In genomic region chr14:88278327-88278726, GRCm38 (mm10) we compare ENCODE assay signal across 15 mouse cellular contexts.
DNase-seq lines count a peak whose midpoint lies in the region; ATAC-seq and TF ChIP-seq lines count a peak whose summit lies in the region.
"Had no signal": no experiment of that assay in that cellular context is flagged by ENCODE, and none has a peak within 500 bp of the region (broad histone marks: within the 10 kb centered on the region; RNA-seq: fewer than 3 reads in every experiment).

No protein-coding gene starts in this region.

- 21% methylated on average over 5 of the region's 5 CpGs for WGBS in intestine, postnatal 0 days
- WGBS in intestine, embryonic 15.5 days = 28% methylated on average over 5 of the region's 5 CpGs
- WGBS in midbrain, embryonic 12.5 days = 34% methylated on average over 5 of the region's 5 CpGs
- WGBS in midbrain, embryonic 16.5 days = 29% methylated on average over 5 of the region's 5 CpGs
- WGBS in stomach, postnatal 0 days = 23% methylated on average over 5 of the region's 5 CpGs
- WGBS in heart, embryonic 11.5 days (ENCODE audit: insufficient replicate concordance) = 28% methylated on average over 5 of the region's 5 CpGs

- no peak overlapping the region for H3K9ac ChIP-seq in intestine, postnatal 0 days (ENCODE audit: low read depth, low read length)
- no peak overlapping the region for H3K9ac ChIP-seq in intestine, embryonic 15.5 days
- H3K9ac ChIP-seq in midbrain, embryonic 12.5 days (replicated peaks) = no peak overlapping the region
- no peak overlapping the region for H3K9ac ChIP-seq in midbrain, embryonic 16.5 days (ENCODE audit: low read depth, low read length)
- H3K9ac ChIP-seq in stomach, postnatal 0 days (ENCODE audit: low read length) = no peak overlapping the region
- no peak overlapping the region for H3K9ac ChIP-seq in heart, embryonic 11.5 days (ENCODE audit: low read depth, low read length)
- H3K9ac ChIP-seq: embryonic facial prominence, embryonic 15.5 days had no signal

- DNase-seq in cerebellum, postnatal 14 days = peak; percentile 2 to 9
- no peak for DNase-seq in cerebellum, adult 11-12 months
- no peak for DNase-seq in stomach, postnatal 0 days (ENCODE audit: low spot score)
- DNase-seq: adrenal gland, postnatal 14 days; cerebellum, adult 11 months; kidney, adult 18-20 months; layer of hippocampus, postnatal 36 days; liver; right cerebral cortex, postnatal 4 days had no signal

- peak; percentile 65 for TF ChIP-seq CTCF in intestine, postnatal 0 days (IDR thresholded peaks at IDR 0.05; ENCODE audit: low read depth)
- peak; percentile 71 for TF ChIP-seq CTCF in stomach, postnatal 0 days (IDR thresholded peaks at IDR 0.05; ENCODE audit: low read depth)

- H3K4me1 ChIP-seq in intestine, postnatal 0 days (replicated peaks; ENCODE audit: control insufficient read depth, insufficient read depth, low read length) = no peaks in the 10 kb centered on the region
- no peaks in the 10 kb centered on the region for H3K4me1 ChIP-seq in intestine, embryonic 15.5 days (replicated peaks)
- H3K4me1 ChIP-seq in midbrain, embryonic 12.5 days = no peaks in the 10 kb centered on the region
- H3K4me1 ChIP-seq in midbrain, embryonic 16.5 days (ENCODE audit: control insufficient read depth, insufficient read depth, low read length) = no peaks in the 10 kb centered on the region
- H3K4me1 ChIP-seq in stomach, postnatal 0 days (replicated peaks; ENCODE audit: control insufficient read depth, insufficient read depth) = no peaks in the 10 kb centered on the region
- no peaks in the 10 kb centered on the region for H3K4me1 ChIP-seq in heart, embryonic 11.5 days (ENCODE audit: control insufficient read depth, insufficient read depth, low read length)
- H3K4me1 ChIP-seq: embryonic facial prominence, embryonic 15.5 days had no signal

- H3K36me3 ChIP-seq in intestine, postnatal 0 days (ENCODE audit: control insufficient read depth, insufficient read depth) = no peaks in the 10 kb centered on the region
- no peaks in the 10 kb centered on the region for H3K36me3 ChIP-seq in intestine, embryonic 15.5 days
- H3K36me3 ChIP-seq in midbrain, embryonic 12.5 days = no peaks in the 10 kb centered on the region
- H3K36me3 ChIP-seq in midbrain, embryonic 16.5 days (ENCODE audit: control insufficient read depth, insufficient read depth, low read length) = no peaks in the 10 kb centered on the region
- no peaks in the 10 kb centered on the region for H3K36me3 ChIP-seq in stomach, postnatal 0 days (ENCODE audit: control insufficient read depth, insufficient read depth, low read length)
- H3K36me3 ChIP-seq in heart, embryonic 11.5 days (ENCODE audit: control insufficient read depth, insufficient read depth, low read length) = no peaks in the 10 kb centered on the region
- H3K36me3 ChIP-seq: embryonic facial prominence, embryonic 15.5 days had no signal

- H3K27ac ChIP-seq in intestine, postnatal 0 days (ENCODE audit: low read depth, low read length) = no peak overlapping the region
- H3K27ac ChIP-seq in intestine, embryonic 15.5 days = no peak overlapping the region
- H3K27ac ChIP-seq in midbrain, embryonic 12.5 days (replicated peaks) = no peak overlapping the region
- H3K27ac ChIP-seq in midbrain, embryonic 16.5 days (ENCODE audit: low read length) = no peak overlapping the region
- no peak overlapping the region for H3K27ac ChIP-seq in stomach, postnatal 0 days (replicated peaks)
- no peak overlapping the region for H3K27ac ChIP-seq in heart, embryonic 11.5 days (ENCODE audit: low read depth, low read length)
- H3K27ac ChIP-seq: embryonic facial prominence, embryonic 15.5 days had no signal

- H3K4me3 ChIP-seq in intestine, postnatal 0 days (ENCODE audit: low read depth, low read length) = no peak overlapping the region
- H3K4me3 ChIP-seq in intestine, embryonic 15.5 days (replicated peaks) = no peak overlapping the region
- H3K4me3 ChIP-seq in midbrain, embryonic 12.5 days = no peak overlapping the region
- no peak overlapping the region for H3K4me3 ChIP-seq in midbrain, embryonic 16.5 days (ENCODE audit: low read depth, low read length)
- H3K4me3 ChIP-seq in stomach, postnatal 0 days (ENCODE audit: low read depth, low read length) = no peak overlapping the region
- H3K4me3 ChIP-seq in heart, embryonic 11.5 days (ENCODE audit: low read depth, low read length) = no peak overlapping the region
- H3K4me3 ChIP-seq: embryonic facial prominence, embryonic 15.5 days had no signal

- no peaks in the 10 kb centered on the region for H3K27me3 ChIP-seq in intestine, postnatal 0 days (replicated peaks; ENCODE audit: control insufficient read depth, insufficient read depth, low read length)
- H3K27me3 ChIP-seq in intestine, embryonic 15.5 days (replicated peaks) = no peaks in the 10 kb centered on the region
- H3K27me3 ChIP-seq in midbrain, embryonic 12.5 days = no peaks in the 10 kb centered on the region
- H3K27me3 ChIP-seq in midbrain, embryonic 16.5 days (ENCODE audit: control insufficient read depth, insufficient read depth, low read depth, low read length) = no peaks in the 10 kb centered on the region
- no peaks in the 10 kb centered on the region for H3K27me3 ChIP-seq in stomach, postnatal 0 days (ENCODE audit: control insufficient read depth, insufficient read depth, low read length)
- no peaks in the 10 kb centered on the region for H3K27me3 ChIP-seq in heart, embryonic 11.5 days (ENCODE audit: control insufficient read depth, insufficient read depth, low read length)
- H3K27me3 ChIP-seq: embryonic facial prominence, embryonic 15.5 days had no signal

- TF ChIP-seq EP300 in stomach, postnatal 0 days (optimal IDR thresholded peaks at IDR 0.05) = no peak

- no peak overlapping the region for H3K4me2 ChIP-seq in intestine, postnatal 0 days (replicated peaks; ENCODE audit: low read depth)
- no peak overlapping the region for H3K4me2 ChIP-seq in intestine, embryonic 15.5 days (replicated peaks)
- H3K4me2 ChIP-seq in midbrain, embryonic 12.5 days (replicated peaks) = no peak overlapping the region
- no peak overlapping the region for H3K4me2 ChIP-seq in midbrain, embryonic 16.5 days (ENCODE audit: low read length)
- no peak overlapping the region for H3K4me2 ChIP-seq in stomach, postnatal 0 days (replicated peaks; ENCODE audit: low read depth)
- H3K4me2 ChIP-seq in heart, embryonic 11.5 days = no peak overlapping the region
- H3K4me2 ChIP-seq: embryonic facial prominence, embryonic 15.5 days had no signal

- no peaks in the 10 kb centered on the region for H3K9me3 ChIP-seq in intestine, postnatal 0 days (ENCODE audit: control insufficient read depth)
- no peaks in the 10 kb centered on the region for H3K9me3 ChIP-seq in intestine, embryonic 15.5 days
- no peaks in the 10 kb centered on the region for H3K9me3 ChIP-seq in midbrain, embryonic 12.5 days
- H3K9me3 ChIP-seq in midbrain, embryonic 16.5 days (replicated peaks; ENCODE audit: control insufficient read depth, low read length, poor library complexity, severe bottlenecking) = no peaks in the 10 kb centered on the region
- H3K9me3 ChIP-seq in stomach, postnatal 0 days (ENCODE audit: control insufficient read depth, low read length) = no peaks in the 10 kb centered on the region
- no peaks in the 10 kb centered on the region for H3K9me3 ChIP-seq in heart, embryonic 11.5 days (replicated peaks; ENCODE audit: control insufficient read depth, low read length)
- H3K9me3 ChIP-seq: embryonic facial prominence, embryonic 15.5 days had no signal

- ATAC-seq in intestine, postnatal 0 days = no peak
- no peak for ATAC-seq in intestine, embryonic 15.5 days
- 0 out of 2 replicates have a peak, but pooled peaks have one; percentile 30 for ATAC-seq in midbrain, embryonic 12.5 days (ENCODE audit: low FRiP score, low read depth)
- no peak for ATAC-seq in midbrain, embryonic 16.5 days
- ATAC-seq in stomach, postnatal 0 days (ENCODE audit: low FRiP score, low TSS enrichment) = no peak
- ATAC-seq in heart, embryonic 11.5 days (replicated peaks; ENCODE audit: insufficient number of reproducible peaks, low FRiP score, low TSS enrichment) = no peak

Comparison
In these comparisons a context has a peak if more than half of its experiments do, and no peak if none do; other contexts are left out.
1. DNase-seq: peak in cerebellum, postnatal 14 days (2 of 2); none in cerebellum, adult 11-12 months (single experiment) and stomach, postnatal 0 days (single experiment).